Mouse (Mus musculus): ENCODE data around the gene Lpp. TPM values are rescaled to one million over a fixed set of nuclear protein-coding genes. Genes with fewer than 3 reads are reported as not detected.

The Lpp gene
- polyA plus RNA-seq, 1 experiment from 2014 or later: 23.3 TPM

DNA sequence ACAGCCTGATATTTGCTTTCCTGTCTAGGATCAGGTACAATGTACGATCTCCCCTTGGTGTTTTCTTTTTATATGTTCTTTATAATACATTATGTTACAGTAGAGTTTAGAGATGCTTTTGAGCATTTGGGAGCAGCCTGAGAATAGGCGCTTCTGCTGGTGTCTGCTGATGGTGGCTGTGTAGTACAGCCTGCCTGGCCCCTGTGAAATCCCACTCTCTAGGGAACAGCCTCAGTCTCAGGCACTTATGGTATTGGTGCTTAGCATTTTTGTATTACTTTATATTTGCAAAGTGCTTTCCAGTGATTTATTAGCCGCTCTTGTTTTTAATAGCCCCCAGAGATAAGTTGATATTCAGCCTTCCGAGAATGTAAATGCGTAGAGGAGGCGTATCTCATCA is 107.9 kb downstream of the Lpp start:
- no peak overlapping the region for H3K4me3 ChIP-seq (ENCODE audit: low read depth, low read length)
- WGBS: 89% methylated on average over 6 of the region's 6 CpGs
- H3K27ac ChIP-seq (replicated peaks; ENCODE audit: low read depth, low read length): no peak overlapping the region
- H3K9ac ChIP-seq (replicated peaks; ENCODE audit: low read length): no peak overlapping the region
- H3K36me3 ChIP-seq (replicated peaks; ENCODE audit: control insufficient read depth, insufficient read depth, low read depth, low read length): no peaks in the 10 kb centered on the region
- no peak overlapping the region for H3K4me2 ChIP-seq (ENCODE audit: low read depth, low read length)
- no peaks in the 10 kb centered on the region for H3K4me1 ChIP-seq (ENCODE audit: control insufficient read depth, insufficient read depth, low read length)
- ATAC-seq (replicated peaks; ENCODE audit: insufficient number of reproducible peaks, low FRiP score, low TSS enrichment, low read depth): no peak
- no peaks in the 10 kb centered on the region for H3K9me3 ChIP-seq (replicated peaks; ENCODE audit: control insufficient read depth, low read length)
- DNase-seq (ENCODE audit: low spot score): no peak
- H3K27me3 ChIP-seq (ENCODE audit: control insufficient read depth, insufficient read depth, low read length): no peaks in the 10 kb centered on the region

DNA sequence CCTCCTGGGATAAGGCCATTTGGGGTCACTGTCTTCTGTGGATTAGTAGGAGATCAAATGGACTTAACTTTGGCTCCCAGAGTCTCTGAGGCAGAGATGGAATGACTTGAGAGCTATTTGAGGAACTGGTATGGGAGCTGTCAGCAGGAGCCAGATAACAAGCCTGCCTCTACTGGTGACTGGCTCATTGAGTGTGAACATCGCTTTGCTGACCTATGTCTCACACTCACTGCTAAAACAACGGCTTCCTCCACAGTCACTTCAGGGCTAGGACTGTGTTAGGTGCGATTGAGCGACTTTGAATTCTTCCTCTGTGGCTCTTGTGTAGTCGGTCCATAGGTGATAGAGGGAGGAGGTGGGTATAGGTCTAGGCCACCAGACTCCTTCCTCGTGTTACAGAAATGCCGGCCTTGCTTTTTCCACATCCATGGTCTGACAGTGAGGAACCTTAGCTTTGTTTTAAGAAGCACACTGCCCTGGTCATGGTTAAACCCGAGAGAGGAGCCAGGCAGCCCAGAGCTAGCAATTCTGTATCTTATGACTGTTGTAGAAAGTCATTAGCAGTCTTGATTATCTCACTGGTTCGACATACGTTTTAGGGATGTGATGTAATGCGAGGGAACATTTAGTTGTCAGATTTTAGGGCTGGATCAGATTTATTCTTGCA is 108.5 kb downstream of the Lpp start:
- Histone ChIP-seq H3K36me3 (replicated peaks; ENCODE audit: control insufficient read depth, insufficient read depth, low read depth, low read length) (no peaks in the 10 kb centered on the region), H3K9me3 (replicated peaks; ENCODE audit: control insufficient read depth, low read length) (no peaks in the 10 kb centered on the region), H3K27ac (replicated peaks; ENCODE audit: low read depth, low read length) (no peak overlapping the region), H3K27me3 (ENCODE audit: control insufficient read depth, insufficient read depth, low read length) (no peaks in the 10 kb centered on the region), H3K9ac (replicated peaks; ENCODE audit: low read length) (no peak overlapping the region), H3K4me2 (ENCODE audit: low read depth, low read length) (no peak overlapping the region), H3K4me1 (ENCODE audit: control insufficient read depth, insufficient read depth, low read length) (no peaks in the 10 kb centered on the region), H3K4me3 (ENCODE audit: low read depth, low read length) (no peak overlapping the region)
- DNase-seq (ENCODE audit: low spot score) (no peak), ATAC-seq (replicated peaks; ENCODE audit: insufficient number of reproducible peaks, low FRiP score, low TSS enrichment, low read depth) (no peak)
- 81% methylated on average over 11 of the region's 11 CpGs for WGBS

DNA sequence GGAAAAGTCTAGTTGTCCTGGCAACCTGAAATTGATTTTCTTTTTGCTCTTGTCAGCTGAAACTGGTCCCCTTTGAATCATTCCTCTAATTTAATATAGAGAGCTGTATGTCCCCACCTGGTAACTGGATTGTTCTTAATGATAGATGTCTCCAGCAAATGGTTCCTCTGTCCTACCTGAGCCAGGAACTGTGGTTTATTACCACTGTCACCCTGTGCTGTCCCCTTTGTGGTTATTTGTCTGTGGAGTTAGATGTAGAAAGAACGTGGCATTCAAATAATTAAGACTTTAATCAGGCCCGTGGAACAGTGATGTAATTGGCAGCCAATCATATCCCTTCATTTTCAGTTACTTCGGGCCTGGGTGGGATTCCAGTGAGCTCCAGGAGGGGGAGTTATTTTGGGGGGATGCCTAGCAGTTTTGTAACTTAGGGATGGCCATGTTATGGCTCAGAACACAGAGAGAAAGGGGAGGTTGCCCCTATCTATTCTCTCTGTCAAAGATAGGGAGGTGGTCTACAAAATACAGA is 109.1 kb downstream of the Lpp start:
- Histone ChIP-seq H3K4me3 (ENCODE audit: low read depth, low read length) (no peak overlapping the region), H3K4me1 (ENCODE audit: control insufficient read depth, insufficient read depth, low read length) (no peaks in the 10 kb centered on the region), H3K4me2 (ENCODE audit: low read depth, low read length) (no peak overlapping the region), H3K27ac (replicated peaks; ENCODE audit: low read depth, low read length) (no peak overlapping the region), H3K27me3 (ENCODE audit: control insufficient read depth, insufficient read depth, low read length) (no peaks in the 10 kb centered on the region), H3K9ac (replicated peaks; ENCODE audit: low read length) (no peak overlapping the region), H3K36me3 (replicated peaks; ENCODE audit: control insufficient read depth, insufficient read depth, low read depth, low read length) (no peaks in the 10 kb centered on the region), H3K9me3 (replicated peaks; ENCODE audit: control insufficient read depth, low read length) (no peaks in the 10 kb centered on the region)
- 82% methylated on average over 3 of the region's 3 CpGs for WGBS
- DNase-seq (ENCODE audit: low spot score) (no peak), ATAC-seq (replicated peaks; ENCODE audit: insufficient number of reproducible peaks, low FRiP score, low TSS enrichment, low read depth) (no peak)

DNA sequence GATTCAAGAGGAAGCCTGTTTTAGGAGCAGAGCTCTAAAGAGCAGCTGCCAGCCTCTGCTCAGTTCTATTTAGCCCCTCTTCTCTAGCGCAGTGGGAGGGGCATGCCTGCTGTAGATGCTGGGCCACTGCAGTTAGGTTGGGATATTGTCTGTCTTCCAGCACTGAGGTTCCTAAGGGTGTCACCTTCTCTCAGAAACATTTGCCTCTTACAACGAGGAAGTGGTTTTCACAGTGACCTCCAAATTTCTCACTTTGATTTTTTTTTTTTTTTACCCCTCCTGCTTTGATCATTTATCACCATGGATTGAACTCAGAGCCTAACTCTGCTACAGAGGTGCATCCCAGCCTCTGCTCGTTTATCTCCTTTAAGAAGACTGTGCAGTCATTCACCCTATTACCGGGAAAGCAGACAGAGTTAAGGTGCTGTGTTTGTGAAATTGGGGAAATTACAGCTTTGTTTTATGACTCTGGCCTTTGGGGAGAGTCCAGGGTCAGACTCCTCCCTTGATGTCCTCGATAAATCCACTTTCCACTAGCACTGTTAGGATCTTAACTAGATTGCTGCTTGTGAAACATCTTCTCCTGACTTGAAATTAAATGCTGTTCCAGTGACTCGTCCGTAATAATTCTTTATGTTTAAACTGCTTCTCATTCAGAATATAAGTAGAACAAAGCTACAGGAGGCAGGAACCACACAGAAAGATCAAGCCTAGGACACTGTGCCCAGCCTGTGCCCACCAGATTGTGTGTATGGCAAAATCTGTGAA is 111.7 kb downstream of the Lpp start:
- no peak overlapping the region for H3K4me3 ChIP-seq (ENCODE audit: low read depth, low read length)
- ATAC-seq (replicated peaks; ENCODE audit: insufficient number of reproducible peaks, low FRiP score, low TSS enrichment, low read depth): no peak
- 80% methylated on average over 7 of the region's 7 CpGs for WGBS
- no peak overlapping the region for H3K4me2 ChIP-seq (ENCODE audit: low read depth, low read length)
- DNase-seq (ENCODE audit: low spot score): no peak
- H3K9me3 ChIP-seq (replicated peaks; ENCODE audit: control insufficient read depth, low read length): no peaks in the 10 kb centered on the region
- H3K27me3 ChIP-seq (ENCODE audit: control insufficient read depth, insufficient read depth, low read length): no peaks in the 10 kb centered on the region
- H3K27ac ChIP-seq (replicated peaks; ENCODE audit: low read depth, low read length): no peak overlapping the region
- H3K4me1 ChIP-seq (ENCODE audit: control insufficient read depth, insufficient read depth, low read length): no peaks in the 10 kb centered on the region
- H3K9ac ChIP-seq (replicated peaks; ENCODE audit: low read length): no peak overlapping the region
- H3K36me3 ChIP-seq (replicated peaks; ENCODE audit: control insufficient read depth, insufficient read depth, low read depth, low read length): no peaks in the 10 kb centered on the region

DNA sequence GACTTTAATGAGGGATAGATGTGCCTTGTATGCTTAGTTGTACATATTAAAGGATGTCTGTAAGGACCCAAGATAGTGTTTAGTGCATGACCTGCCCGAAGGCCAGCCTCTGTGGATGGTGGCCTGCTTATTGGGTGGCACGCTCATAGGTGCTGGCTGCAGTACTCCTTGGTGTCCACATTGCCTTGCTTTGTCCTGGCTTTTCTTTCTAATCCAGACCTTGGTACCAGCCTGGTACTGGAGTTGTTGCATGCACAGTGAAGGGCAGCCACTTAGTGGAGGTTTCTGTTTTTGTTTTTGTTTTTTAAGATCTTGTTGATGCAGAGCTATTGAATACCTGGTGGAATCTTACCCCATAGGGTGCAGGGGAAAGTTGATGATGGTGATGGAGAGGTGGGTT is 112.9 kb downstream of the Lpp start:
- no peak overlapping the region for H3K4me2 ChIP-seq (ENCODE audit: low read depth, low read length)

DNA sequence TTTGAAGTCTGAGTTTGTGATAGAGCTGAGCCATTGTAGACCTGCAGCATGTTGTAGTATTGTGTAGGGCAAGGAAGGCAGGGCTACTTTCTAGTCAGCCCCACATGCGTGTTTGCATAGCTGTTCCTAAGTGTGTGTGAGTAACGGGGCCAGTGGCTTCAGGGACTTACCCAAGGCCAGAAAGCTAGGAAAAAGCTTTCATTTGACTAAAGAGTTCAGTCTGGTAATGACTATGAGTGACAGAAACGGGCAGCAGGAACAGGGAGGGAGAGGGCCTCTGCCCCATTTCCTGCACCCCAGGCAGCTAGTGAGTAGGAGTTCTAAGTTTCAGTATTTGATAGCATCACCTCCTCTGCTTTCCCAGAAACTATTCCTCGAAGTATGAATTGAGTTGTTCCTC is 113.4 kb downstream of the Lpp start:
- no peaks in the 10 kb centered on the region for H3K27me3 ChIP-seq (ENCODE audit: control insufficient read depth, insufficient read depth, low read length)
- no peaks in the 10 kb centered on the region for H3K36me3 ChIP-seq (replicated peaks; ENCODE audit: control insufficient read depth, insufficient read depth, low read depth, low read length)
- H3K4me2 ChIP-seq (ENCODE audit: low read depth, low read length): no peak overlapping the region
- 65% methylated on average over 4 of the region's 4 CpGs for WGBS
- DNase-seq (ENCODE audit: low spot score): no peak
- no peak overlapping the region for H3K4me3 ChIP-seq (ENCODE audit: low read depth, low read length)
- no peak overlapping the region for H3K27ac ChIP-seq (replicated peaks; ENCODE audit: low read depth, low read length)
- no peaks in the 10 kb centered on the region for H3K4me1 ChIP-seq (ENCODE audit: control insufficient read depth, insufficient read depth, low read length)
- no peak overlapping the region for H3K9ac ChIP-seq (replicated peaks; ENCODE audit: low read length)
- no peaks in the 10 kb centered on the region for H3K9me3 ChIP-seq (replicated peaks; ENCODE audit: control insufficient read depth, low read length)
- ATAC-seq (replicated peaks; ENCODE audit: insufficient number of reproducible peaks, low FRiP score, low TSS enrichment, low read depth): no peak

More for the DNA sequence above, 112.9 kb downstream of the Lpp start:
- Histone ChIP-seq H3K36me3 (replicated peaks; ENCODE audit: control insufficient read depth, insufficient read depth, low read depth, low read length) (no peaks in the 10 kb centered on the region), H3K9me3 (replicated peaks; ENCODE audit: control insufficient read depth, low read length) (no peaks in the 10 kb centered on the region), H3K4me1 (ENCODE audit: control insufficient read depth, insufficient read depth, low read length) (no peaks in the 10 kb centered on the region), H3K27ac (replicated peaks; ENCODE audit: low read depth, low read length) (no peak overlapping the region), H3K9ac (replicated peaks; ENCODE audit: low read length) (no peak overlapping the region), H3K27me3 (ENCODE audit: control insufficient read depth, insufficient read depth, low read length) (no peaks in the 10 kb centered on the region), H3K4me3 (ENCODE audit: low read depth, low read length) (no peak overlapping the region)
- 97% methylated on average over 2 of the region's 2 CpGs for WGBS
- DNase-seq (ENCODE audit: low spot score) (no peak), ATAC-seq (replicated peaks; ENCODE audit: insufficient number of reproducible peaks, low FRiP score, low TSS enrichment, low read depth) (no peak)

DNA sequence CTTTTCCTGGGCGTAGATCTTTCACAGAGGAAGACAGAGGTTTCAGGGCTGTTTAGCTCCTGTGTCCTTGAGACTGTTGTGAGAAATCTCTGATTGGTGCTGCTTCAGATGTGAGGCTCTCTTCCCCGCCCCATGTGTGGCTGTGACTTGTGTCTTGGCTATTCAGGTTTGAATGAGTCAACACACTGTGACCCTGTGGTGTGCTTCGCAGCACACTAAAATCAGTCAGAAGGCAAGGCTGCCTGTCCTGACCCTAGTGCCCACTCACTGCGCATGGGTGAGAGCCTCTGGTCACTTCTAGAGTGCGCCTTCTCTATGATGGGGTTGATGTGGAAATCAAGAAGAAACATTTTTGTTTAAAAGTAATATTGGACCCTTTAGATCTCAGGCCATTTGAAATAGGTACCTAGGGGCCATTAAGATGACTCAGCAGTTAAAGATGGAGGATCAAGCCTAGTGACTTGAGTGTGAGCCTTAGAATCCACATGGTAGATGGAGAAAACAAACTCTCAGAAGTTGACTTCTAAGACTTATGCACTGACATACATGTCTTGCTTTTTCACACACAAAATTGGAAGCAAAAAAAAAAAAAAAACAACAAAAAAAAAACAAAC is 114.7 kb downstream of the Lpp start:
- Histone ChIP-seq H3K9me3 (replicated peaks; ENCODE audit: control insufficient read depth, low read length) (no peaks in the 10 kb centered on the region), H3K4me1 (ENCODE audit: control insufficient read depth, insufficient read depth, low read length) (no peaks in the 10 kb centered on the region), H3K9ac (replicated peaks; ENCODE audit: low read length) (no peak overlapping the region), H3K27ac (replicated peaks; ENCODE audit: low read depth, low read length) (no peak overlapping the region), H3K27me3 (ENCODE audit: control insufficient read depth, insufficient read depth, low read length) (no peaks in the 10 kb centered on the region), H3K36me3 (replicated peaks; ENCODE audit: control insufficient read depth, insufficient read depth, low read depth, low read length) (no peaks in the 10 kb centered on the region), H3K4me3 (ENCODE audit: low read depth, low read length) (no peak overlapping the region), H3K4me2 (ENCODE audit: low read depth, low read length) (no peak overlapping the region)
- ATAC-seq (replicated peaks; ENCODE audit: insufficient number of reproducible peaks, low FRiP score, low TSS enrichment, low read depth) (no peak), DNase-seq (ENCODE audit: low spot score) (no peak)
- WGBS: 94% methylated on average over 5 of the region's 5 CpGs
